Mouse (Mus musculus) frontal cortex, adult 2 months (tissue): ENCODE data around the gene Pimreg. TPM values are rescaled to one million over a fixed set of nuclear protein-coding genes. Genes with fewer than 3 reads are reported as not detected.

ENCODE experiments used
- DNase-seq, 2 experiments: peaks; one replicate each; pipeline ENCODE4 v3.0.0; 2022; ENCODE audit warnings: low spot score in 1 of 2; ENCODE audit errors: extremely low spot score in 1 of 2
- polyA plus RNA-seq: library from polyadenylated mRNA; depleted of rRNA; stranded (reverse); fragments of >200 nt; gene quantifications from 2 replicates; pipeline ENCODE4 v1.2.3, GENCODE M21; 2012

The Pimreg gene
- polyA plus RNA-seq, 1 experiment, result 0.60 TPM

DNA sequence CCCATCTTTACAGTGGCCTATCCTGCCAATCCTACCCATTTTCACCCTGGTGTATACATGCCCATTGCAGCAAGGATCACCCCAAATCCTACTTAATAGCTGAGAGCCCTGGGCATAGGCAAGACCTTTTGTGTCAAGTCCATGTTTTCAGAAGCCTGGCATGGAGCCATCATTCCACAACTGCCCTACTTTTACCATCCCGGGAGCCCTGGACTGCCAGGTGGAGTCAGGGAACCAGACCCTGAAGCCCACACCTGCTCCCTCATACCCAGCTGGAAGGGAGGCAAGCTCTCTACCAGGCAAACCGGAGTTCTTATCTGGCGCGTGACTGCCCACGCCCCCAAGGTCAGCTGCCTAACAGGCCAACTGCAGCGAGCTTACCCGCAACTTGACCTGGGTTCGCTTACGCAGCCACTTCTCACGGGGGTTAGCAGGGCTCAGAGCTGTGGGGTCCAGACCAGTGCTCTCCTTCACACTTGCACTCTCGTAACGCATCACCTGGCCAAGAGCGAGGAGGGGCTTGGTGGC lies 19.3 kb downstream of the Pimreg start:
- no peak for DNase-seq

DNA sequence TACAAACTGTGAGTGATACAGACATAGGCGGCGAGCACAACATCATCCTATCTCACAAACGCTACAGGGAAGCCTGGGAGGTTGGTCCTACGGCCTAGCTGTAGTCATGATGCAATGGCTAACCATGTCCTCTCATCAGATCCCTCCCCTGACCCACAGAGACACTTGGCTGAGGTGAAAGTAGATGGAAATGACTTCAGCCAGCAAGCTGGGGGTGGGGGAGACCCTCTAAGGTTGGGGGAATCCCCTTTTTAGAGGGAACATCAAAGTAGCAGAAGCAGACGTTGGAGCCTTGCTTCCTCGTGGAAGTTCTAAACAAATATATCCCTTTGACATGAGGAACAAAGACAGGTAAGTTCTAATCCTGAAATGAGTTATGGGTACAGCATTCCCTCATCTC lies 22.6 kb downstream of the Pimreg start:
- no peak for DNase-seq

DNA sequence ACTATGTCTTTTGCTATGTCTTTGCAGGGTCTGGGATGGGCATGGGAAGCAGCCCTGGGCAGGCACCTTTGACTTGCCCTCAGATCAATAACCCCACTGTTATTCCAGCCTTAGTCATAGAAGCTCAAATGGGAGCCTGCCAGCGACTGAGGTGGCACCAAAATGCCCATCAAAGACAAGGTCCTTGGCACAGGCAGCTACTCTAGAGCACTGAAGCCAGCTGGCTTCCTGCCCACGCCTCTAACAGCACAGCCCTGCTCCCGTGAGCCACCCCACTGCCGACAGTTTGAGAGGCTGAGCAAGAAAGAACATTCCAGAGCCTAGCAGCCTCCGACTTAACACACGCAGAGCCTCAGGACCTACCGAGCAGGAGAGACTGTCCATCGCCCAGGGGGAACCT lies 23.3 kb downstream of the Pimreg start:
- DNase-seq, result peak in 1 of 2 experiments; percentile 61

DNA sequence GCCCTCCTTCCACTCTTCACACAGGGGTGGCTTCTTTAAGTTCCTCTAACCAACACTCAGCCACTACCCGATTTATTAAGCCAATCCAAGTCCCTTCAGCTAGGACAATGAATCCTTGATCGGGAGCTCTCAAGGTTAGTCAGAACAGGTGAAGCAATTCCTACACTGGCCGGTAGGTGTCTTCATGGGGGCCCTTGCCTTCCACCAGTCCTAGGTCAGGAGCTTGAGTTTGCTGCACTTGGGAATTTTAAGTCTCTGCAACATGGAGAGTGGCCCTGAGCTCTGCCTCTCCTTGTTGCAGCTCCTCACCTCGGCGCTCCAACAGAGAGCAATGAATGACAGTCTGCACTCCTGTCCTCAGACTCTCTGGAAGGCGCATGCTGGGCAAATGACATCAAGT lies 24.5 kb downstream of the Pimreg start:
- DNase-seq, result no peak

DNA sequence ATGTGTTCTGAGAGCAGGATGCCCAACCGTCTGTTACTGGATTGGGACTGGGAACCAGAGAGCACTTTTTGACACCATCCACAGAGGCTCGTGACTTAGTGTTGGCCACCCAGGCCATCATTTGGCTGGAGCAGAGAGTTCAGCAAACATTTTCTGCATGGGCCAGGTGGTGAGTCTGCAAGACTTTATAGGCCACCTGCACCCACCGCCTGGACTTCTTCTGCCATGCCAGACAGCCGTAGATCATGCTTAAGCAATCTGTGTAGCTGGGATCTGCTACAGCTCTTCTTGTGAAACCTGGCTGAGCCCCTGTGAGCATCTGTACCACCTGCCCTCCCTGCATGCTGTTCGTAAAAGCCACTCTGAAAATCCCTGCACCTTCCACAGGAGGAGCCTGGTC lies 25.5 kb downstream of the Pimreg start:
- no peak for DNase-seq

DNA sequence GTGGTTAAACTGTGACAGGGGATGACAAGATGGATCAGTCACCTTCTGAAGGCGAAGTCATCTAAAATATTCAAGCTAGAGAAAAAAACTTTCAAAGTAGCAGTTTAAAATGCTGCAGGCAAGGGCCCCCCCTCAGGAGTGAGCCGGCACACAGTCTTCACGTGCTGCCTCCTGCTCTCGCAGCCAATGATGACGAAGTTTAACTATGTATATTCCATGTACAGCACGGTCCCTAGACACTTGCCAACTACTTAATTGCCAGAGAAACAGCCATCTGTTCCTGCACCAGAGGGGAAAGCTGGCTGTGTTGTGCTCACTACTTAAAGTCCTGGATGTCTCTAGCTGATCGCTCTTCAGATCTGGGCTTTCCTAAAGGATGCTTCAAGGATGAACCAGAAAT lies 26.2 kb downstream of the Pimreg start:
- DNase-seq, result no peak

DNA sequence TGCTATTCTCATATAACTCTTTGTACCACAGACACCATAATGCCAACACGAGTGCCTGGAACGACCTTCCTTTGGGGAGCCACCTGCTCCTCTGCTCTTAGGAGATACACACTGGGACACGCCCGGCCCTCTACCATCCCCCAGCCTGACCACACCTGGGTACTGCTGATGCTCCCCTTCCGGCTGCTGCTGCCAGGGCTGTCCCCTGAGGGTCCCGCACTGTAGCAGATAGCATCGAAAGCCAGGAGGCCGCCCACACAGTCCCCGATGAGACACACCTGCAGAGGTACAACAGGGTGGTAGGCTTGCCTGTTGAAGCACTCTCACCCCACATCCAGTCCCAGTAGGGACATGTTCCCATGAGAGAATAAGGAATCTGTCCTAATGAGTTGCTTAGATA lies 28.9 kb downstream of the Pimreg start:
- no peak for DNase-seq

DNA sequence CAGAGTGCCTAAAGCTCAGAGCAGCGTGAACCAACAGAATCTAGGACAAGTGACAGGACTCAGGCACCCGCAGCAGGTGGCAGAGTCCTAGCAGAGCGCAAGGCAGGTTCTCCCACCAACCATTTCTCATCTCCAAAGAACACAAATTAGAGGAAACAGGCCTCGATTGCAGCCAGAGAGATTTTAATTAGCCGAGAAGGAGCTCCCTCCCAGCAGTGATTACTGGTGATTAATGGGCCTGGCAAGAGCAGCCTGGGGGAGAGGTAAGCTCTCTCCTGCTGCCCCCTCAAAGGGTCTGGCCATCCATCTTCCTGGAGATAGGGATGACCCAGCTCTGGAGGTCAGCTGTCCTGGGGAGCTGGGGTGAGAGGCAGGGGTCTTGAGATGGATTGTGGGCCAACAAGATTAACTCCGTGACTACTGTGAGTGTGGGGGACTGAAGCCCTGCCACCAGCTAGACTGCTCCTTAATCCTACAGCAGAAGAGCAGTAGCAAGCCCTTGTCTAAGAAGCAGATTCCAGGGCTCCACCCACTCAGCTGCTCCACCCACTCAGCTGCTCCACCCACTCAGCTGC lies 30.6 kb downstream of the Pimreg start:
- DNase-seq, result no peak

DNA sequence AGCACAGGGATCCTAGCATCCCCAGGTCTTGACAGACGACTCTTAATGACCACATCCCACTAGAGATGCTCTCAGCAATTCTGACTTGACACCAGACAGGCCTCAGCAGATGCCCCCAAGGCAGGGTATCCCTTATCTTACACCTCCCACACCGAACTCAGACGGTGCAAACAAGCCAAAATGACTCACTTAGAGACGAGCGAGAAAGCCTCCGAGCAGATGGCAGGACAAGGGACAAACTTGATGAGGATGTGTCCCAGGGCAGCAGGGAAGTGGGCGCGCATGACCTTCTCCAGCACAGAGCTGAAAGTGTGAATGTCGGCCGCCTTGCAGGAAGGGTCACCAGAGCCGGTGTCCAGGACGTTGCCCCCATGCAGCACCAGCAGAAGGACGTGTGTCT lies 32.4 kb downstream of the Pimreg start:
- DNase-seq, result peak in 1 of 2 experiments; percentile 44

DNA sequence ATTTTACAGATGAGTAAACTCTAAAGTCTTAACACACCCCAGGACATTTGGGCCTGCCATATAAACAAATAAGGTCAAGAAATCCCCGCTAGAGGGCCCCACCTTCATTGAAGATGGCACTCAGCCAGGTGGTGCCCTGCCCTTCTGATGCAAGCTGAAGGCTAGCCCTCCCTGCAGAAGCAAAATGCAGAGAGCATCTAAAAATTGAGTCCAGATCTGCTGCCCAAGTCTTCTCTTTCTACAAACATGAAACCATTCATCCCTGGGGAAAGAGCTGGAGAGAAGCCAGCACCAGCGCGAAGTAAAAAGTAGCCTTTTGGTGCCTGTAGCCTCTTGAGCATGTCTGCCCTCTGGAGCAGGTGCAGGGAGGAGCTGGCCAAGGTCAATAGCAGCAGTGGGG lies 36.2 kb downstream of the Pimreg start:
- no peak for DNase-seq

DNA sequence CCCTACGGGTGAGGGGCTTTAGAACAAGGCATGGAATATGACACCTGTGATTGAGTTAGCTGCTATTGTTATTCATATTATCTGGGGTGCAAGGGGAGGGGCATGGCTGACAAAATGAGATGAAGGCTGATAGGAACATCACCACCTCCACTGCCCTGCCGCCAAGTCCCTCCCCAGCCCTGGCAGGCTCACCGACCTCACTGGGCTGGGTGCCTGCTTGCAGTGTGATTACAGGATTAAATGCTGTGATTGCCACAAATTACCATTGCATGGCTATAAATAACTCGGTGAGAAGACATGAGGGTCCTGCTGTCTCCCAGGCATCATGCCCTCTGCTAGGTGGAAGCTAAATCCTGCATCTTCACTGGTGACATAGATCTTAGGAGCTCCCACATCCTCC lies 36.8 kb downstream of the Pimreg start:
- DNase-seq, result no peak

DNA sequence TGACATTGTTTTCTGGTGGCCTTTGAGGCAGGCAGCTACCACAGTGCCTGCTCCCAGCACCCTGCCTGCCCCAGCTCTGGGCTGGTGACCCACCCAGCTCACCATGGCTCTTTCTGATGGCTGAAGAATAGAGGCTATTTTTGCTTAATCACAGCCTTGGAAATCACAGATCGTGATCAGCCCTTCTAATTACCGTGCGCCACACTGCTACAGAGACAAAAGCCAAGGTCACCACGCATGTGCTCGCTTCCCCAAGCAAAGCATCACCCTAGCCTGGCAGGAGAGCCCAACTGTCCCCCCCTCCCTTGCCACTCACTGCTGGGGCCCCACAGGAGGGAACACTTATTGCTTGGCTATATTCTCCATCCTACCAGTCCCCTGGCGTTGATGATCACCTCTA lies 38.6 kb downstream of the Pimreg start:
- no peak for DNase-seq

DNA sequence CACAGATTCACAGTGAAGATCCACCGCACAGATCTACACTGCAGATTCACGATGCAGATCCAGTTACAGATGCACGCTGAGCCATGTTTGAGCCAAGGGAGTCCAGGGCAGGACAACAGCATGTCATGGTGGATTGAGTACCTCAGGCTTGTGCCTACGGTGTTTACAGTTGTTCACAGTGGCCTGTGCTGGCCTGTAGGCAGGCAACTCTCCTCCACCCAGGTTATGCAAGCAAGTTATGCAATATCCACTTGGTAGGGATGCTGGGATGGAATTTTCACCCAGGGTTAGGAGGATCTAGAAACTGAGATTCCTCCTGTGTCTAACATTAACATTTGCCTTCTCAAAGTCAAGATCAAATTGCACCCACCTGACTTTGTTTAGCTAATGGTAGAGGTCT lies 40.8 kb downstream of the Pimreg start:
- no peak for DNase-seq

DNA sequence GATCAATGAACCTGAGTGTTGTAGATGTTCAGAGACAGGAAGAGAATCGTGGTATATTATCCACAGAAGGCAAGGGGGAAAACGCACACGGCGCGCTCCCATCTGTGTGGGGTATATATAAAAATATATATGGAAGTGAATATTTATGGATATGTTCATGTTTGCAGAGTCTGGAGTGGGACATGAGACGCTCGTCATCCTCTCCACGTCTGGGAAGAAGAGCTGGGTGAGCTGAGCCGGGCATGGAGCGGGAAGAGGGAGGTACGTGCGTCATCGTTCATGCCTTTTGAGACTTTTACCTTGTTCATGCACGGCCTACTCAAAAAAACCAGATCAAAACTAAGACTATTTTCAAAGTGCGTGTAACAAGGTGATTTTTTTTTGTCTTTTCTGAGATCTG lies 42.5 kb downstream of the Pimreg start:
- DNase-seq, result peak in 1 of 2 experiments; percentile 58

DNA sequence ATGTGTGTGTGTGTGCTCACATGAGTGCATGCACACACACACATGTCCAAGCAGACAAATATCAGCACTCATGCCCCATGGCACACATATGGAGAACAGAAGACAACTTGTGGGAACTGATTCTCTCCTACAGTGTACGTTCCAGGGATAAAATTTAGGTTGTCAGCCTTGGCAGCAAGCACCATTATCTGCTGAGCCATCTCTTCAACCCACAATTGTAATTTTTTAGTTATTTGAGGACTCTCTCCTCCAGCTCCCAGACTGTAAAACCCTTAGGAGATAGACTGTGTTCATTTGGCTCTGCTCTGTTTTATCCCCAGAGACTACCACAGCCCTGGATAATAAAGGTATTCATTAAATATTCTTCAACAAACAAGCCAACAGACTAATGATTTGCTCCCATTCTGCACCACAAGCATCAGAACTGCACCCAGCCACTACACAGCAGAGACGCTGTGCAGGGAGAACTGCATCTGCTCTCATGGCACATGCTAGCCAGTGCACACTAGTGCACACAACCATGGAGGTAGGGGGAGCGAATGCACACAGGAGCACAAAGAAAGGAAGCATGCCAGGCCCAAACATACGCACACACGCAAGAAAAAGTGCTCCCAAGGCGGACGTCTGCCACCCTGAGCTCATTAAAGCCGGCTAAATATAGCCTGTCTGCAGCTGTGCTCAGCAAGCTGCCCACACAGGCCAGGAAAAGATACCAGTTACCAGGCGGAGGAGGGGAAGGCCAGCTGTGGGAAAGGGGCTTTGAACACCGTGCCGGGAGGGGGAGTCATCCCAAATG lies 44.6 kb downstream of the Pimreg start:
- peak; percentile 63 to 79 for DNase-seq

DNA sequence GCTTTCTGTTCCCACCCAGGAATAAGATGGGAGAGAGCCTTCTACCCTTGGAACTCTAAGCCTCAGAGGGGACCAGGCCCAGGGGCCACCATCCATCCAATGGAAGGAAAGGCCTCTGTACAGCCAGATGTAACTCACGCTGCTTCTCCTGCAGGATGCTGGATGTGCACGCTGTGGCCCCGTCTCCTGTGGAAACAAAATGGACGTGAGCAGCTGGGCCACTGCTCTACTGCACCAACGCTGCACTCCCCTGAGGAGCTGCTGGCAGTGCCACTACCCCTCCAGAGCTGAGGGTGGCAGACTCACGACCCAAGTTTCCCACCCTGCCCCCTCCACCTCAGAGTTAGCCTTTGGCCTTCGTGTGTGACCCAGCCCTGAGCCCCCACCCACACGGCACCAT lies 50.6 kb downstream of the Pimreg start:
- no peak for DNase-seq

DNA sequence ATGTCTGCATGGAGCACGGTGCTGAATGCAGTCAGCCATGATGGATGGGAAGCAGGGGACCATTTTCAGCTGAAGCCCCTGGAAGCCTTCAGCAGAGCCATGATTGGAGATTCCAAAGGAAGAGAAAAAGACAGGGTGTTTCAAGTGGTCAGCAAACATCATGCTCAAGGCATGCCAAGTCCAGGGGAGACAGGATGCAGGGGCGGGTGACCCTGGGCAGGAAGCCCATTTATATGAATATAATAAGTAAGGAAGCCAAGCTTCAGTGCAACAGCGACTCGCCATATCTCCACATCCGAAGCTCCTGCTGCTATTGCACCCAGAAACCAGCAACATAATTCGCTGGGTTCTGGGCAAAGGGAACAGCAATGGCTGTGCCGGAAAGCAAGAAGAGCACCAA lies 52.6 kb downstream of the Pimreg start:
- no peak for DNase-seq

DNA sequence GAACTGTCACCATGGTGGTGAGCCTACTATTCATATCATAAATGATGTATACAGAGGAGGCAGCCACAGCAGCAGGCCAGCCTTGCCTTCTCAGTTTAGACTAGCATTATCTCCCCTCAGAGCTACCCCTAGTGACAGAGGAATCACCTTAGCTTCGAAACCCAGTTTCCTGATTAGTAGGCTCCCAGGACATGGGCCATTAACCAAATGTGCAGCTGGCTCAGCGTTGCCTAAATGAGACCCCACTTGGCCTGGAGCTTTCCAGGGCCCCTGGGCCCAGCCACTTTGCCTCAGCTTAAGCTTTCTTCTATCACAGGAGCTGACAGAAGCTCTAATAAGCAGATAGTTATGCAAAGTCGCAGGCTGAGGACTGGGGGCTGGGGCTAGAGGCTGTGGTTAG lies 54.2 kb downstream of the Pimreg start:
- no peak for DNase-seq
